Mouse (Mus musculus) forebrain, postnatal 0 days (tissue): ENCODE data around the gene Zbtb14. TPM values are rescaled to one million over a fixed set of nuclear protein-coding genes. Genes with fewer than 3 reads are reported as not detected.

Experiments used
- ATAC-seq: fragments of 200-750 bp; cut with Nextera tagmentation; 2 replicates; pipeline ENCODE4 v1.8.0; 2017; ENCODE audit warnings: mild to moderate bottlenecking, moderate library complexity
- DNase-seq: peaks from one replicate; pipeline ENCODE4 v3.0.0-alpha.2; 2015
- H3K27ac ChIP-seq: fragments of 300-500 bp; sonication (generic); 2 replicates; pipeline ENCODE4 v1.5.1; 2014; ENCODE audit warnings: low read depth, mild to moderate bottlenecking, antibody characterized with exemption, low read length, moderate library complexity, mixed read lengths
- H3K27me3 ChIP-seq: fragments of 300-500 bp; sonication (generic); 2 replicates; pipeline ENCODE4 v1.6.1; 2014; ENCODE audit warnings: mild to moderate bottlenecking, low read length, mixed read lengths; ENCODE audit not compliant: insufficient read depth
- H3K36me3 ChIP-seq: fragments of 300-500 bp; sonication (generic); 2 replicates; pipeline ENCODE4 v1.6.1; 2014; ENCODE audit warnings: mild to moderate bottlenecking, moderate library complexity; ENCODE audit not compliant: insufficient read depth
- H3K4me1 ChIP-seq: fragments of 300-500 bp; sonication (generic); 2 replicates; pipeline ENCODE4 v1.6.1; 2014; ENCODE audit warnings: antibody characterized with exemption; ENCODE audit not compliant: insufficient read depth
- H3K4me2 ChIP-seq: fragments of 300-500 bp; sonication (generic); 2 replicates; pipeline ENCODE4 v1.6.1; 2014; ENCODE audit warnings: low read depth, mild to moderate bottlenecking, moderate library complexity
- H3K4me3 ChIP-seq: fragments of 300-500 bp; sonication (generic); 2 replicates; pipeline ENCODE4 v1.5.1; 2014; ENCODE audit warnings: low read depth, low read length, mixed read lengths
- H3K9ac ChIP-seq: fragments of 300-500 bp; sonication (generic); 2 replicates; pipeline ENCODE4 v1.6.1; 2014; ENCODE audit warnings: mild to moderate bottlenecking
- H3K9me3 ChIP-seq: fragments of 300-500 bp; sonication (generic); 2 replicates; pipeline ENCODE4 v1.6.1; 2016; ENCODE audit warnings: low read length
- CTCF ChIP-seq: sonication (generic); IDR thresholded peaks from 2 replicates; pipeline ENCODE4 v1.5.1; 2016; ENCODE audit warnings: antibody characterized with exemption, control low read depth, low read depth
- WGBS: fragments of 180-500 bp; shearing (Covaris S2); extraction: QIAGEN DNeasy Blood & Tissue Kit; methylation state at CpG from one replicate; pipeline ENCODE4 v1.1.7; 2014; 5-methylcytosine and 5-hydroxymethylcytosine counted together
- polyA plus RNA-seq: library from polyadenylated mRNA; unstranded; fragments of >200 nt; fragmentation: Nextera tagmentation; extraction: Ambion mirVana; gene quantifications from 2 replicates; pipeline ENCODE4 v1.2.1, GENCODE M21; 2015
- total RNA-seq: library from RNA; depleted of rRNA; stranded (reverse); fragments of >200 nt; gene quantifications from 2 replicates; pipeline ENCODE4 v1.2.3, GENCODE M21; 2014

Gene Zbtb14
- total and polyA plus RNA-seq, 2 experiments from 2014 or later, result 23.2 to 37.1 TPM

DNA sequence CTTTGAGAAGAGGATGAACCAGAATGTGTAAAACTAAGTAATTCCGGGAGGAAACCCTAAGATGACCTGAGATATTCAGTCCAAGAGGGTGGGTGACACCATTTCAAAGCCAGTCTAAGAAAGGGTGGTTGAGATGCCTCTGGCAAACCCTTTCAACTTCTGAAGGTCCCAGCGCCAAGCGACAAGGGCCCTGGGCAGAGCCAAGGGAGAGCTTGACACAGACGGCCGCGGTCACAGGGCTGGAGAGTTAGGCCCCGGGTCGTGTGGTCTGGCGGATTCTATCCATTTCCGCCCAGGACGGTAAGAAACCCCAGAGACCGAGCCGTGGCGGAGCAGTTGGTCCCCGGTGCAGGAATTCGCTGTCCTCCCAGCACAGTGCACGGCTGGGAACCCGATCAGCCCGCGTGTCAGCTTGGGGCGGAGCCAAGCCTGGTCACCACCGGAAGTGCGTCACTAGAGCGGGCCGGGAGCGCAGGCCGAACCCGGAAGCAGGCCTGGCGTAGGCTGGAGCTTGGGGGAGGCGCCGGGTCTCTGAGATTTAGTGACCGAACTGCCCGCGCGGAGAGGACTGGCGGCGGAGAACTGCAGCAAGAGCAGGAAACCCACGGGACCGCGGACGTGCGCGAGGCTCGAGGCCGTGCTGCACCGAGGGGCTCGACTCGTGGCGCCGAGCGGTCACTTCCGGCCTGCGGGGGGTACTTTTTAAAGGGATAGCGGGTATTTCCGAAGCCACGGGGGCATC lies 34.2 kb downstream of the Zbtb14 start:
- Histone ChIP-seq H3K4me3 (peak overlapping the region; percentile 94), H3K27ac (peak overlapping the region; percentile 92), H3K4me1 (0 out of 2 replicates have a peak, but pooled peaks cover 5% of the 10 kb centered on the region), H3K9me3 (no peaks in the 10 kb centered on the region), H3K4me2 (peak overlapping the region; percentile 78), H3K27me3 (no peaks in the 10 kb centered on the region), H3K9ac (peak overlapping the region; percentile 91), H3K36me3 (no peaks in the 10 kb centered on the region)
- no peak for TF ChIP-seq CTCF
- under 1% methylated on average over 56 of the region's 56 CpGs for WGBS
- peak; percentile 100 for ATAC-seq
- DNase-seq, result peak; percentile 97

DNA sequence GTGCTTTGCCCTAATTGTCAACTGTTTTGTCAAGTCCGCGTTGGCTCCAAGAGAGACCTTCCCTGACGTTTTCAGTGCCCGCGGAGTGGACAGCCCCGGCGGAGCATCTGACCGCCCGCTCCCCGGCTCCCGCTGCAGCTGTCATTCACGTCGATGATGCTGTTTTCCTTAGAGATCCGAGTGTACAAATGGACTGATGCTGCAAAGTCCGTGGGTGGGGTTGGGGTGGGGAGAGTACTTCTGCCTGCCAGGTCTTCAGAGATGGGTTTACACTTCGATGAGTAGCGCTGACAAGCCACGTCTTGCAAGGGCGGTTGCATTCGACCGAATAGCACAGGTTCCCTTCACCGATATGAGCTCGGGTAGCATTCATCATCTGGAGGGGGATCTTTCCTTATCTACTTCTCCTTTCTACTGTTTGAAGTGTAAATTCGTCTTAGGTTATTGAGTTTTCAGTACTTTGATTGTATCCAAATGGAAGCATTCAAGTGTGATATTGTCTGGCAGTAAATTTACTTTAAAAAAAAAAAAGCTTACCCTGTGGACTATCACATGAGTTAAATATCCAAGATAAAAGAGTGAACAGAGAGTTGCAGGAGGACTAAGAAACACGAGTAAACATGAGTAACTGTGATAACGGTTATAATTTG lies 35.0 kb downstream of the Zbtb14 start:
- H3K4me2 ChIP-seq, result peak overlapping the region; percentile 78
- H3K4me3 ChIP-seq, result peak overlapping the region; percentile 94
- no peaks in the 10 kb centered on the region for H3K36me3 ChIP-seq
- peak overlapping the region; percentile 91 for H3K9ac ChIP-seq
- no peaks in the 10 kb centered on the region for H3K9me3 ChIP-seq
- ATAC-seq (peak; percentile 40), DNase-seq (no peak)
- peak overlapping the region; percentile 92 for H3K27ac ChIP-seq
- no peaks in the 10 kb centered on the region for H3K27me3 ChIP-seq
- 3% methylated on average over 26 of the region's 26 CpGs for WGBS
- 0 out of 2 replicates have a peak, but pooled peaks cover 5% of the 10 kb centered on the region for H3K4me1 ChIP-seq
- TF ChIP-seq CTCF, result no peak

DNA sequence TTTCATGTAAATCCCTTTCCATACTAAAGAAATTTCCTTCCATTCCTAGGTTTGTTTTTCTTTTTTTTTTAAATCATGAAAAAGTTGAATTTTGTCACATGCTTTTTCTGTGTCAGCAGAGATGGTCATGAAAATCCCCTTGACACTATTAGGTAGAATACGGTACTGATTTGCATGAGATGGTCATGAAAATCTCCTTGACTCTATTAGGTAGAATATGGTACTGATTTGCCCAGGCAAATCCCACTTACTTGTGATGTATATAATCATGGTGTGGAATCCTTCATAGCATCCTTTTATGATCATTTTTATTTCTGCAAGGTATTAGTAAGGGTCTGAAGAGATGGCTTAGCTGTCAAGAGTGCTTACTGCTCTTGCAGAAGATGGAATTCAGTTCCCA lies 38.7 kb downstream of the Zbtb14 start:
- no peak for ATAC-seq
- 2% methylated on average over 1 of the region's 1 CpGs for WGBS
- Histone ChIP-seq H3K4me1 (0 out of 2 replicates have a peak, but pooled peaks cover 5% of the 10 kb centered on the region), H3K9ac (no peak overlapping the region), H3K9me3 (no peaks in the 10 kb centered on the region), H3K27ac (no peak overlapping the region), H3K27me3 (no peaks in the 10 kb centered on the region), H3K36me3 (no peaks in the 10 kb centered on the region), H3K4me3 (no peak overlapping the region), H3K4me2 (no peak overlapping the region)
- no peak for TF ChIP-seq CTCF
- no peak for DNase-seq

DNA sequence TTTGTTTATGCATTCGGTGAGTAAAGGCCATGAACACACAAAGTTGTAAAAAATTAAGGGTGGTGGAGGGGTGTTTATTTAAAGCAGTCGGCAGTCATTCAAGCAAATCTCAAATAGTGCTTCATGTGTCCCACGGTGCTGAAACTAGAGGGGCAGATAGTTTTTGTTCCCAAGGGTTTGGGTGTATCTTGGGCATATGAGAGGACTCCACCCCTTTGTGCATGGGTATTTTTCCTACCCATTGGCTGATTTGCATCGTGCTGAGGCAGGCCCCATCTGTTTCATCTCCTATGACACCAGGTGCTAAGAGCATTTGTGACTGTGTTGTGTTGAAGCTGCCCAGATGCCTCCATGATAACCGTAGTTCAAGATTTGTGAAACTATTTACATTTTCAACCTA lies 55.0 kb downstream of the Zbtb14 start:
- H3K4me1 ChIP-seq, result no peaks in the 10 kb centered on the region
- H3K9me3 ChIP-seq, result no peaks in the 10 kb centered on the region
- no peaks in the 10 kb centered on the region for H3K36me3 ChIP-seq
- ATAC-seq (no peak), DNase-seq (no peak)
- TF ChIP-seq CTCF, result no peak
- H3K4me3 ChIP-seq, result no peak overlapping the region
- no peak overlapping the region for H3K27ac ChIP-seq
- no peak overlapping the region for H3K4me2 ChIP-seq
- no peak overlapping the region for H3K9ac ChIP-seq
- peaks cover 36% of the 10 kb centered on the region for H3K27me3 ChIP-seq
- WGBS, result 71% methylated on average over 5 of the region's 5 CpGs

DNA sequence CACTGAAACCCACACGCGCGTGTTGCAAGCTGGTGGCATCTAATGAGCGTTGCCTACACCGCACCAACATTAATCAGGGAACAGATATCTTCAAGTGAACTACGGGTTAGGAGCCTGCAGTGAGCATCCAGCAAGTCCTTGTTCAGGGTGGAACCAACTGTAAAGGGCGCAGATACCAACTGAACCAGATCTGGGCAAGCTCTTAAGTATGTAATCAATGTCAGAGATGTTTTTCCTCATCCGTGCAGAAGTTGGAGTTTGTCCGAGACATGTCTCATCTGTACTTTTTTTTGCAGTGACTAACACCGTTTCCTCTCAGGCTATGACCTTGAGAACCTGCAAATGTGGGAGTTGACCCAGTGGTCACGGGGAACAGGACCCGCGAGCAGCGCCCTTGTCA lies 55.6 kb downstream of the Zbtb14 start:
- Histone ChIP-seq H3K4me2 (peak overlapping the region; percentile 94), H3K9me3 (no peaks in the 10 kb centered on the region), H3K36me3 (no peaks in the 10 kb centered on the region), H3K4me1 (no peaks in the 10 kb centered on the region), H3K4me3 (peak overlapping the region; percentile 56), H3K27ac (no peak overlapping the region), H3K9ac (no peak overlapping the region), H3K27me3 (peaks cover 36% of the 10 kb centered on the region)
- ATAC-seq (no peak), DNase-seq (no peak)
- 34% methylated on average over 14 of the region's 14 CpGs for WGBS
- no peak for TF ChIP-seq CTCF

DNA sequence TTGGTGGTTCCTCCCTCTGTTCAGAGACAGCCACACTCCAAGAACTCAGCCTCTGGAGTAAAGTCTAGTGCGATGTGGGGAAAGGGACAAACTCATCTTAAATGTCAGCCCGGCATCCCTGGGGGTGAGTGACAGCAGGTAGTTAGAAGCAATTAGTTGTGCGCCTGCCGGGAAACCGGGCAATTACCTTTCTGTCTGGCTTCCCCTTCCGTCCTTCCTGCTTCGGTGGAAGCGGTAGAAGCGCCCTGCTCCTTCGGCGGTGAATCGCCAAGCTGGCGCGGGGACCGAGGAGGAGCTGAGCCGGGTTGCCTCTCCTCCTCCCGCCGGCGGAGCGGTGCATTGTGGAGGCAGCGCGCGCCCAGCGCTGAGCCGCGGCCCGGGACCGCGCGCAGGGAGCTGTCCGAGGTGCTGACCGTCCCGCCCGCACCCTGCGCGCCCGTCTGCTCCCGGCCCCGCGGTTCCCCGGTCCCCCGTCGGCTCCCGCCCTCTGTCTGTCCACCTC lies 56.2 kb downstream of the Zbtb14 start, which contains the start of gene Akain1:
Gene Akain1 (plus strand): TSS at position 337 of the 502 bp plus-strand sequence.
- Histone ChIP-seq H3K4me2 (peak within 1 kb of the TSS; percentile 94), H3K27me3 (peaks cover 36% of the 10 kb centered on the region), H3K27ac (no peak within 1 kb of the TSS), H3K9ac (peak within 1 kb of the TSS; percentile 47), H3K4me1 (no peaks in the 10 kb centered on the region), H3K9me3 (no peaks in the 10 kb centered on the region), H3K36me3 (no peaks in the 10 kb centered on the region), H3K4me3 (peak within 1 kb of the TSS; percentile 56)
- under 1% methylated on average over 44 of the region's 44 CpGs for WGBS
- DNase-seq (peak; percentile 53), ATAC-seq (peak; percentile 89)
- no peak for TF ChIP-seq CTCF
